In the genomic region with DNA sequence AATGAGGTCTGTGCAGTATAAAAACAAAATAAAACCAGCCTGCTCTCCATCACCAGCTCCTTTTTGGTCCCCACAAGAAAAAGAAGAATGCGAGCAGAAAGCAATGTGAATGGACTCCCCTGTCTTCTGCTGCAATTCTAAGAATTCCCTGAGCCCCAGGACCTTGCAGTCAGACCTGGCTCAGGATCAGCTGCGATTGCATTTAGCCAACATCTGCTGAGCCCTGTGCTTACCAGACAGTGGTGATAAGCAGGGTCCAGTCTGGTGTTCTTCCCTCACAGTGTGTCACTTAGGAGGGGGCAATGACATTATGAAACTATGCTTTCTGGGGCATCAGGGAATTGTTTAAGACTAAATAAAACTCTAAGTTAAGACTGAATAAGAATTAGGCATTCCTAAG, we compare ENCODE assay signal across 18 mouse cellular contexts.
DNase-seq lines count a peak whose midpoint lies in the region; ATAC-seq lines count a peak whose summit lies in the region.
"Had no signal": no experiment of that assay in that cellular context is flagged by ENCODE, and none has a peak within 500 bp of the region (broad histone marks: within the 10 kb centered on the region; RNA-seq: fewer than 3 reads in every experiment).

No protein-coding gene starts in this region.

- no peak overlapping the region for H3K4me2 ChIP-seq in forebrain, embryonic 15.5 days (replicated peaks)
- 0 out of 2 replicates have a peak overlapping the region, but pooled peaks have one; percentile 10 for H3K4me2 ChIP-seq in heart, embryonic 15.5 days
- H3K4me2 ChIP-seq in midbrain, embryonic 11.5 days = no peak overlapping the region
- H3K4me2 ChIP-seq: embryonic facial prominence, embryonic 13.5 days; hindbrain, embryonic 15.5 days; limb, embryonic 15.5 days had no signal

- no peak for DNase-seq in forebrain, embryonic 10.5 days (ENCODE audit: extremely low spot score, low spot score)
- no peak for DNase-seq in heart, adult 8-10 months (ENCODE audit: low spot score)
- no peak for DNase-seq in midbrain, embryonic 11.5 days (ENCODE audit: low spot score, missing footprints)
- peak; percentile 15 for DNase-seq in retina, embryonic 14.5 days (ENCODE audit: low spot score)
- no peak for DNase-seq in adrenal gland, adult 18-20 months (ENCODE audit: low spot score in 2 of 2)
- DNase-seq in cerebellum, postnatal 10 days = no peak
- DNase-seq: adrenal gland, adult 8-10 months; cerebellum, adult 2 months; liver, postnatal 0 days; lung, postnatal 14 days; thymus, postnatal 36 days had no signal

- no peaks in the 10 kb centered on the region for H3K9me3 ChIP-seq in forebrain, embryonic 10.5 days
- H3K9me3 ChIP-seq in forebrain, embryonic 15.5 days = no peaks in the 10 kb centered on the region
- no peaks in the 10 kb centered on the region for H3K9me3 ChIP-seq in heart, embryonic 15.5 days (replicated peaks)
- no peaks in the 10 kb centered on the region for H3K9me3 ChIP-seq in midbrain, embryonic 11.5 days (ENCODE audit: control insufficient read depth, low read length)
- H3K9me3 ChIP-seq: embryonic facial prominence, embryonic 13.5 days; hindbrain, embryonic 15.5 days; limb, embryonic 15.5 days had no signal

- H3K36me3 ChIP-seq in forebrain, embryonic 10.5 days (replicated peaks) = no peaks in the 10 kb centered on the region
- no peaks in the 10 kb centered on the region for H3K36me3 ChIP-seq in forebrain, embryonic 15.5 days
- no peaks in the 10 kb centered on the region for H3K36me3 ChIP-seq in heart, embryonic 15.5 days
- no peaks in the 10 kb centered on the region for H3K36me3 ChIP-seq in midbrain, embryonic 11.5 days (ENCODE audit: control insufficient read depth, insufficient read depth, low read length)
- H3K36me3 ChIP-seq: embryonic facial prominence, embryonic 13.5 days; hindbrain, embryonic 15.5 days; limb, embryonic 15.5 days had no signal

- ATAC-seq in forebrain, embryonic 15.5 days (replicated peaks) = no peak
- 0 out of 2 replicates have a peak, but pooled peaks have one; percentile 39 for ATAC-seq in heart, embryonic 15.5 days (replicated peaks; ENCODE audit: insufficient number of reproducible peaks, insufficient read depth, low FRiP score, low read depth)
- ATAC-seq in midbrain, embryonic 11.5 days (ENCODE audit: low FRiP score) = peak; percentile 59; the same call in 1 of the 2 replicates
- ATAC-seq: intestine, postnatal 0 days; liver, postnatal 0 days had no signal

- peak overlapping the region; percentile 78; the same call in 1 of the 2 replicates for H3K27ac ChIP-seq in forebrain, embryonic 10.5 days
- no peak overlapping the region for H3K27ac ChIP-seq in forebrain, embryonic 15.5 days (replicated peaks)
- H3K27ac ChIP-seq in heart, embryonic 15.5 days = peak overlapping the region; percentile 24; the same call in 1 of the 2 replicates
- no peak overlapping the region; the same call in 1 of the 2 replicates for H3K27ac ChIP-seq in midbrain, embryonic 11.5 days (ENCODE audit: low read depth, low read length)
- H3K27ac ChIP-seq: embryonic facial prominence, embryonic 13.5 days; hindbrain, embryonic 15.5 days; limb, embryonic 15.5 days had no signal

- H3K4me3 ChIP-seq in forebrain, embryonic 10.5 days = no peak overlapping the region
- H3K4me3 ChIP-seq in forebrain, embryonic 15.5 days = no peak overlapping the region
- H3K4me3 ChIP-seq in heart, embryonic 15.5 days = no peak overlapping the region
- no peak overlapping the region for H3K4me3 ChIP-seq in midbrain, embryonic 11.5 days (ENCODE audit: low read depth, low read length)
- H3K4me3 ChIP-seq: embryonic facial prominence, embryonic 13.5 days; hindbrain, embryonic 15.5 days; limb, embryonic 15.5 days had no signal

- no peaks in the 10 kb centered on the region for H3K27me3 ChIP-seq in forebrain, embryonic 10.5 days (ENCODE audit: poor library complexity, severe bottlenecking)
- no peaks in the 10 kb centered on the region for H3K27me3 ChIP-seq in forebrain, embryonic 15.5 days
- H3K27me3 ChIP-seq in heart, embryonic 15.5 days = no peaks in the 10 kb centered on the region
- no peaks in the 10 kb centered on the region for H3K27me3 ChIP-seq in midbrain, embryonic 11.5 days (ENCODE audit: control insufficient read depth, insufficient read depth, low read length)
- H3K27me3 ChIP-seq: CH12.LX; embryonic facial prominence, embryonic 13.5 days; hindbrain, embryonic 15.5 days; limb, embryonic 15.5 days had no signal

- H3K4me1 ChIP-seq in forebrain, embryonic 10.5 days = peaks cover 22% of the 10 kb centered on the region
- peaks cover 3% of the 10 kb centered on the region for H3K4me1 ChIP-seq in forebrain, embryonic 15.5 days
- 0 out of 2 replicates have a peak, but pooled peaks cover 3% of the 10 kb centered on the region for H3K4me1 ChIP-seq in heart, embryonic 15.5 days (replicated peaks)
- H3K4me1 ChIP-seq in midbrain, embryonic 11.5 days (ENCODE audit: control insufficient read depth, insufficient read depth, low read length) = peaks cover 4% of the 10 kb centered on the region; the same call in 1 of the 2 replicates
- H3K4me1 ChIP-seq: embryonic facial prominence, embryonic 13.5 days; limb, embryonic 15.5 days had no signal

- WGBS in forebrain, embryonic 10.5 days = 46% methylated on average over 2 of the region's 2 CpGs
- WGBS in forebrain, embryonic 15.5 days = 19% methylated on average over 2 of the region's 2 CpGs
- WGBS in heart, embryonic 15.5 days = 23% methylated on average over 2 of the region's 2 CpGs
- WGBS in midbrain, embryonic 11.5 days = 23% methylated on average over 2 of the region's 2 CpGs

- H3K9ac ChIP-seq in forebrain, embryonic 15.5 days (replicated peaks) = no peak overlapping the region
- no peak overlapping the region for H3K9ac ChIP-seq in heart, embryonic 15.5 days
- H3K9ac ChIP-seq in midbrain, embryonic 11.5 days (ENCODE audit: low read length) = no peak overlapping the region
- H3K9ac ChIP-seq: embryonic facial prominence, embryonic 13.5 days; hindbrain, embryonic 15.5 days; limb, embryonic 15.5 days; liver, postnatal 0 days had no signal

Comparison
In these comparisons a context has a peak if more than half of its experiments do, and no peak if none do; other contexts are left out.
1. H3K27ac ChIP-seq: peak in forebrain, embryonic 10.5 days (single experiment) and heart, embryonic 15.5 days (single experiment); none in forebrain, embryonic 15.5 days (single experiment) and midbrain, embryonic 11.5 days (single experiment).